Mouse (Mus musculus) heart, postnatal 0 days (tissue): ENCODE measurements around the gene Prrt3. TPM values are rescaled to one million over a fixed set of nuclear protein-coding genes. Genes with fewer than 3 reads are reported as not detected.
A peak's percentile ranks its signal among the peaks of the same experiment; 100 is the strongest.

Experiments used
- ATAC-seq: fragments of 200-750 bp; cut with Nextera tagmentation; 2 replicates; pipeline ENCODE4 v1.8.0; 2017; ENCODE audit warnings: low read depth, moderate number of reproducible peaks, moderate library complexity; ENCODE audit not compliant: insufficient read depth
- DNase-seq: peaks from one replicate; pipeline ENCODE4 v3.0.0-alpha.2; 2016; ENCODE audit warnings: low spot score
- H3K27ac ChIP-seq: fragments of 300-500 bp; sonication (generic); 2 replicates; pipeline ENCODE4 v1.5.1; 2014; ENCODE audit warnings: low read depth, mild to moderate bottlenecking
- H3K27me3 ChIP-seq: fragments of 300-500 bp; sonication (generic); 2 replicates; pipeline ENCODE4 v1.6.1; 2014; ENCODE audit warnings: low read length, mixed read lengths; ENCODE audit not compliant: control insufficient read depth, insufficient read depth
- H3K36me3 ChIP-seq: fragments of 300-500 bp; sonication (generic); replicated peaks from 2 replicates; pipeline ENCODE4 v1.6.1; 2014; ENCODE audit warnings: low read length, mixed read lengths; ENCODE audit not compliant: control insufficient read depth, insufficient read depth
- H3K4me1 ChIP-seq: fragments of 300-500 bp; sonication (generic); 2 replicates; pipeline ENCODE4 v1.6.1; 2014; ENCODE audit warnings: antibody characterized with exemption; ENCODE audit not compliant: control insufficient read depth, insufficient read depth
- H3K4me2 ChIP-seq: fragments of 300-500 bp; sonication (generic); 2 replicates; pipeline ENCODE4 v1.6.1; 2014; ENCODE audit warnings: low read depth, mild to moderate bottlenecking, low read length, moderate library complexity
- H3K4me3 ChIP-seq: fragments of 300-500 bp; sonication (generic); 2 replicates; pipeline ENCODE4 v1.5.1; 2014; ENCODE audit warnings: low read depth, low read length
- H3K9ac ChIP-seq: fragments of 300-500 bp; sonication (generic); replicated peaks from 2 replicates; pipeline ENCODE4 v1.6.1; 2014; ENCODE audit warnings: low read depth, low read length, mixed read lengths
- H3K9me3 ChIP-seq: fragments of 300-500 bp; sonication (generic); replicated peaks from 2 replicates; pipeline ENCODE4 v1.6.1; 2016; ENCODE audit warnings: low read length; ENCODE audit not compliant: control insufficient read depth
- CTCF ChIP-seq: IDR thresholded peaks from 2 replicates; pipeline ENCODE4 v1.5.1; 2016; ENCODE audit warnings: antibody characterized with exemption, control low read depth, low read depth
- EP300 ChIP-seq: IDR thresholded peaks from 2 replicates; pipeline ENCODE4 v1.6.1; 2016; ENCODE audit warnings: antibody characterized with exemption, low read depth
- WGBS: fragments of 180-500 bp; shearing (Covaris S2); extraction: QIAGEN DNeasy Blood & Tissue Kit; methylation state at CpG from one replicate; pipeline ENCODE4 v1.1.7; 2014; 5-methylcytosine and 5-hydroxymethylcytosine counted together
- polyA plus RNA-seq: library from polyadenylated mRNA; unstranded; fragments of >200 nt; fragmentation: Nextera tagmentation; extraction: Ambion mirVana; gene quantifications from 2 replicates; pipeline ENCODE4 v1.2.1, GENCODE M21; 2015
- total RNA-seq: library from RNA; depleted of rRNA; stranded (reverse); fragments of >200 nt; gene quantifications from 2 replicates; pipeline ENCODE4 v1.2.3, GENCODE M21; 2014; ENCODE audit warnings: low replicate concordance

The Prrt3 gene
- total and polyA plus RNA-seq, 2 experiments from 2014 or later = 0.20 TPM; not detected in 1

GRCm38 (mm10) chr6:113513944-113514343 lies 12.2 kb upstream of the Prrt3 start:
- H3K4me1 ChIP-seq = no peaks in the 10 kb centered on the region
- no peaks in the 10 kb centered on the region for H3K9me3 ChIP-seq
- no peak overlapping the region for H3K4me3 ChIP-seq
- WGBS = 90% methylated on average over 6 of the region's 6 CpGs
- peaks cover 63% of the 10 kb centered on the region for H3K36me3 ChIP-seq
- no peak for ATAC-seq
- TF ChIP-seq EP300 = no peak
- no peak for TF ChIP-seq CTCF
- no peak for DNase-seq
- no peak overlapping the region for H3K4me2 ChIP-seq
- no peaks in the 10 kb centered on the region for H3K27me3 ChIP-seq
- H3K9ac ChIP-seq = no peak overlapping the region
- H3K27ac ChIP-seq = no peak overlapping the region

DNA sequence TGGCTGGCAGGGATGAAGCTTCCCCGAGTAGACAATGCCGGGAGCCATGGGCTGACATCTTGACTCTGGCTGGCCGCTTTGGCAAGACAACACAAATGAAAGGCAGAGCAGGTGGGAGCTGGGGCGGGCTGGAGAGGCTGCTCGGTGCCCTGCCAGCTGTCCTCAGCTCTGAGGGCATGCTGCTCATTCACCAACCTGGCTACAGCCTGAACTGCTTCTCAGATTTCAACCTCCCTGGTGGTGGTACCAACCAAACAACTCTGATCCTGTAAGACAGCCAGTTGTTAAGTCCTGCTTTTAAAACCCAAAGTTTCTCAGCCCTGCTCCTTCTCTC lies 7.2 kb upstream of the Prrt3 start:
- no peak for TF ChIP-seq CTCF
- no peak for TF ChIP-seq EP300
- Histone ChIP-seq H3K9ac (no peak overlapping the region), H3K4me3 (no peak overlapping the region), H3K27me3 (no peaks in the 10 kb centered on the region), H3K4me2 (no peak overlapping the region), H3K27ac (no peak overlapping the region), H3K4me1 (0 out of 2 replicates have a peak, but pooled peaks cover 8% of the 10 kb centered on the region), H3K36me3 (peaks cover 14% of the 10 kb centered on the region), H3K9me3 (no peaks in the 10 kb centered on the region)
- ATAC-seq (no peak), DNase-seq (no peak)
- WGBS = 45% methylated on average over 5 of the region's 5 CpGs

DNA sequence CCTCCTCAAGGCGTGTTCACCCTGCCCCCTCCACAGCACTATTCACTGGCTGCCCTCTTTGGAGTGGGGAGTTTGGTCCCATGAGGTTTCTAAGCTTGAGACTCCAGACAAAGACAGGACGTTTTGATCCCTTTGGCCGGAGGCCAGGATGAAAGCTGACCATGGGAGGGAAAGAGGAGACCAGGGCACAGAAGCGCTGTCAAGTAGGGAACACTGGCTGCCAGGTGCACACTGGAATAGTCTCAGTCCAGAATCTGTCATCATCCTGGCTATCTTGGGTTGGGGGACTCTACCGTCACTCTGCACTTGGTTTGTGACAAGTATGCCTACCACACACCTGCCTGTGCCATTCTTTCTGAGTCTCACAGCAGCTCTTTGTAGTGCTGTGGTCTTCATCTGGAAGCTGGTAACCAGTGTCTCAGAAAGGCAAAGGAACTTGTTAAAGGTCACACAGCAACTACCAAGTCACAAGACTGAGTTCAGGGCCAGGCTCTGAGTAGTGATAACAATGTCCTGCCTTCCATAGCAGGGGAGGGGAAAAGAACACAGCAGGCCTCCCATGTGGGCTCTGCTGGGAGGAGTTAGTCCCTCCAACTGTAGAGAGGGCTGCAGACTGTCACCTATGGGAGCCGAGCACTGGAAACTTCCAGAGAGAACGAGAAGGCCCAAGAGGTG lies 6.7 kb upstream of the Prrt3 start:
- no peak overlapping the region for H3K4me2 ChIP-seq
- H3K36me3 ChIP-seq = peaks cover 9% of the 10 kb centered on the region; the same call in 1 of the 2 replicates
- 0 out of 2 replicates have a peak, but pooled peaks cover 8% of the 10 kb centered on the region for H3K4me1 ChIP-seq
- H3K9me3 ChIP-seq = 0 out of 2 replicates have a peak, but pooled peaks cover under 1% of the 10 kb centered on the region
- peak; percentile 41; the same call in 1 of the 2 replicates for ATAC-seq
- WGBS = 36% methylated on average over 7 of the region's 7 CpGs
- no peak overlapping the region for H3K27ac ChIP-seq
- DNase-seq = no peak
- no peak overlapping the region for H3K9ac ChIP-seq
- H3K4me3 ChIP-seq = no peak overlapping the region
- TF ChIP-seq CTCF = no peak
- TF ChIP-seq EP300 = no peak
- H3K27me3 ChIP-seq = no peaks in the 10 kb centered on the region

GRCm38 (mm10) chr6:113507130-113507529 lies 5.4 kb upstream of the Prrt3 start:
- 0 out of 2 replicates have a peak, but pooled peaks cover 10% of the 10 kb centered on the region for H3K9me3 ChIP-seq
- no peak overlapping the region for H3K27ac ChIP-seq
- no peak overlapping the region for H3K4me2 ChIP-seq
- H3K36me3 ChIP-seq = peaks cover 4% of the 10 kb centered on the region; the same call in 1 of the 2 replicates
- H3K27me3 ChIP-seq = no peaks in the 10 kb centered on the region
- 0 out of 2 replicates have a peak, but pooled peaks cover 8% of the 10 kb centered on the region for H3K4me1 ChIP-seq
- no peak for ATAC-seq
- H3K9ac ChIP-seq = no peak overlapping the region
- no peak overlapping the region for H3K4me3 ChIP-seq
- TF ChIP-seq CTCF (no peak), EP300 (no peak)
- no peak for DNase-seq

DNA sequence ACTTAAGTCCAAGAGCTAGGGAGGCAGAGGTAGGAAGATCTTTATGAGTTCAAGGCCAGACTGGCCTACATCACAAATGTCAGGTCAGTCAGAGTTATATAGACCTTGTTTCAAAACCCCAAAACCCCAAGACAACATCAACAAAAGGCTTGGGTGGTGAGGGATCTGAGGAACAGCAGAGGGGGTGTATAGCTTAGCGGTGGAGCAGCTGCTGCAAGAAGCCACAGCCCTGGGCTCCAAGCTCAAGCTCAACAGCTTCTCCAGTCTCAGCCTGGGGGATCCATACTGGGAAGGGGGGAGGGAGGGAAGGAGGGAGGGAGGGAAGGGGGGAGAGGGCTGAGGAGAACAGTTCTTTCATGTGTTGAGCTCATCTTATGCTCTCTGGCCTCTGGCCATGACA lies 4.0 kb upstream of the Prrt3 start:
- Histone ChIP-seq H3K36me3 (no peaks in the 10 kb centered on the region), H3K27ac (no peak overlapping the region), H3K4me1 (0 out of 2 replicates have a peak, but pooled peaks cover 8% of the 10 kb centered on the region), H3K9me3 (0 out of 2 replicates have a peak, but pooled peaks cover 10% of the 10 kb centered on the region), H3K9ac (no peak overlapping the region), H3K27me3 (peaks cover 12% of the 10 kb centered on the region), H3K4me3 (no peak overlapping the region), H3K4me2 (no peak overlapping the region)
- WGBS = 78% methylated on average over 1 of the region's 1 CpGs
- ATAC-seq (no peak), DNase-seq (no peak)
- TF ChIP-seq CTCF (no peak), EP300 (no peak)

DNA sequence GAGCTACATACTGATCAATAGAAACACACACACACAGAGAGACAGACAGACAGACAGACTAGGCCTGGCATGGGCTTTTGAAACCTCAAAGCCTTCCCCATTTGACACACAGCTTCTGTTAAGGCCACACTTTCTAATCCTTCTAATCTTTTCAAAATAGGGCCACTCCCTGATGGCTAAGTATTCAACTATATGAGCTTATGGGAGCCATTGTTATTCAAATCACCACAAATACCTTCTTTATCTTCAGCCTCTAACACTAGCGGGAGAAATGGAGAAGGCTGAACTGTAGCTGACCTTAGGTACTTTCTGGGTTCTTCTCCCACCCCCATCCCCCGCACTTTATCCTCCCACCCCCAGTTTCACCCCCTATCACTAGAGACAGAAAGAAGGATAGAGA lies 1.1 kb upstream of the Prrt3 start:
- no peak for DNase-seq

More for the DNA sequence above, 1.1 kb upstream of the Prrt3 start:
- H3K4me2 ChIP-seq = no peak overlapping the region
- no peak for TF ChIP-seq EP300
- no peak for TF ChIP-seq CTCF
- no peak overlapping the region for H3K9ac ChIP-seq
- H3K27ac ChIP-seq = no peak overlapping the region
- no peaks in the 10 kb centered on the region for H3K36me3 ChIP-seq
- WGBS = 57% methylated on average over 2 of the region's 2 CpGs
- peaks cover 19% of the 10 kb centered on the region for H3K27me3 ChIP-seq
- no peak overlapping the region for H3K4me3 ChIP-seq
- no peak for ATAC-seq
- no peaks in the 10 kb centered on the region for H3K4me1 ChIP-seq
- H3K9me3 ChIP-seq = 0 out of 2 replicates have a peak, but pooled peaks cover 10% of the 10 kb centered on the region
